Mouse (Mus musculus) B cell, adult 62 days (primary cell): ENCODE results near the gene Rps6kb2. TPM values are rescaled to one million over a fixed set of nuclear protein-coding genes. Genes with fewer than 3 reads are reported as not detected.

Experiments used
- total RNA-seq: library from RNA; stranded (reverse); gene quantifications from 4 replicates; pipeline ENCODE4 v1.2.4, GENCODE M21; 2023

The Rps6kb2 gene
- total RNA-seq, result 50.3 to 55.6 TPM (median 50.9 TPM) in 4 replicates

GRCm38 (mm10) chr19:4162646-4163542 lies at the start of gene Rps6kb2:
Gene Rps6kb2 (minus strand): TSS chr19:4163354.

GRCm38 (mm10) chr19:4201291-4201909 lies 38.2 kb upstream of the Rps6kb2 start, which contains the start of gene Rad9a:
Gene Rad9a (minus strand): TSS chr19:4201662.

GRCm38 (mm10) chr19:4191528-4192250 lies 28.5 kb upstream of the Rps6kb2 start, which contains the start of gene Ppp1ca:
Gene Ppp1ca (plus strand): TSS chr19:4192065.

GRCm38 (mm10) chr19:4190831-4191334 lies 27.7 kb upstream of the Rps6kb2 start, which contains the start of gene Tbc1d10c:
Gene Tbc1d10c (minus strand): TSS chr19:4191284.

GRCm38 (mm10) chr19:4175368-4175947 lies 12.3 kb upstream of the Rps6kb2 start, which contains the start of gene Carns1:
Gene Carns1 (minus strand): TSS chr19:4175479.

GRCm38 (mm10) chr19:4153232-4153654 lies 9.9 kb downstream of the Rps6kb2 start, which contains the start of gene Ptprcap:
Gene Ptprcap (plus strand): TSS chr19:4153604.

GRCm38 (mm10) chr19:4148491-4148806 lies 14.7 kb downstream of the Rps6kb2 start, which contains the start of gene Coro1b:
Gene Coro1b (plus strand): TSS chr19:4148619.

GRCm38 (mm10) chr19:4143759-4144268 lies 19.3 kb downstream of the Rps6kb2 start, which contains the start of gene Cabp4:
Gene Cabp4 (minus strand): TSS chr19:4144033.

GRCm38 (mm10) chr19:4139446-4139845 lies 23.7 kb downstream of the Rps6kb2 start, which contains the start of gene Gpr152:
Gene Gpr152 (plus strand): TSS chr19:4139787.

GRCm38 (mm10) chr19:4125741-4126696 lies 37.1 kb downstream of the Rps6kb2 start, which contains the start of gene Aip:
Gene Aip (minus strand): TSS chr19:4125858.

Other genes starting within 250 kb of the Rps6kb2 start
- gene Aldh3b1, start 233.5 kb downstream of the Rps6kb2 start, total RNA-seq, result 7.6 to 9.4 TPM (median 8.4 TPM) in 4 replicates
- gene Unc93b1, start 228.2 kb downstream of the Rps6kb2 start, total RNA-seq, result 533 to 593 TPM (median 563 TPM) in 4 replicates
- gene Aldh3b3, start 204.7 kb downstream of the Rps6kb2 start, total RNA-seq, result 0.15 TPM in 1 of 4 replicates, not detected in the others
- gene Aldh3b2, start 191.0 kb downstream of the Rps6kb2 start, total RNA-seq, result 0.26 to 0.36 TPM in 2 of 4 replicates, not detected in the others
- not detected in 4 replicates for gene Acy3, start 176.8 kb downstream of the Rps6kb2 start, total RNA-seq
- not detected in 4 replicates for gene Tbx10, start 170.6 kb downstream of the Rps6kb2 start, total RNA-seq
- gene Nudt8, start 162.8 kb downstream of the Rps6kb2 start, total RNA-seq, result 16.1 to 21.0 TPM (median 19.8 TPM) in 4 replicates
- 3.1 to 6.8 TPM (median 4.0 TPM) in 4 replicates for gene Gm49405, start 162.7 kb downstream of the Rps6kb2 start, total RNA-seq
- 7.1 to 12.1 TPM (median 10.4 TPM) in 4 replicates for gene Doc2g, start 160.0 kb downstream of the Rps6kb2 start, total RNA-seq
- 73.3 to 94.8 TPM (median 89.7 TPM) in 4 replicates for gene Ndufv1, start 150.5 kb downstream of the Rps6kb2 start, total RNA-seq
- gene Gstp1, start 125.4 kb downstream of the Rps6kb2 start, total RNA-seq, result 137 to 169 TPM (median 145 TPM) in 4 replicates
- gene Gstp2, start 117.3 kb downstream of the Rps6kb2 start, total RNA-seq, result 8.8 to 22.4 TPM (median 15.9 TPM) in 4 replicates
- gene Gstp3, start 103.8 kb downstream of the Rps6kb2 start, total RNA-seq, result not detected in 4 replicates
- not detected in 4 replicates for gene Cabp2, start 81.8 kb downstream of the Rps6kb2 start, total RNA-seq
- 119 to 136 TPM (median 129 TPM) in 4 replicates for gene Cdk2ap2, start 66.2 kb downstream of the Rps6kb2 start, total RNA-seq
- 195 to 200 TPM (median 198 TPM) in 4 replicates for gene Pitpnm1, start 63.4 kb downstream of the Rps6kb2 start, total RNA-seq
- gene Aip, start 37.5 kb downstream of the Rps6kb2 start, total RNA-seq, result 95.2 to 103 TPM (median 98.9 TPM) in 4 replicates
- gene Gpr152, start 23.6 kb downstream of the Rps6kb2 start, total RNA-seq, result 0.14 to 0.31 TPM (median 0.27 TPM) in 3 of 4 replicates, not detected in the other
- 0.88 to 1.4 TPM (median 1.2 TPM) in 4 replicates for gene Cabp4, start 19.3 kb downstream of the Rps6kb2 start, total RNA-seq
- 129 to 166 TPM (median 137 TPM) in 4 replicates for gene Coro1b, start 14.7 kb downstream of the Rps6kb2 start, total RNA-seq
- gene Ptprcap, start 9.8 kb downstream of the Rps6kb2 start, total RNA-seq, result 341 to 368 TPM (median 348 TPM) in 4 replicates
- 93.0 to 107 TPM (median 97.9 TPM) in 4 replicates for gene Carns1, start 12.1 kb upstream of the Rps6kb2 start, total RNA-seq
- 255 to 266 TPM (median 262 TPM) in 4 replicates for gene Tbc1d10c, start 27.9 kb upstream of the Rps6kb2 start, total RNA-seq
- gene Ppp1ca, start 28.7 kb upstream of the Rps6kb2 start, total RNA-seq, result 377 to 398 TPM (median 383 TPM) in 4 replicates
- gene Rad9a, start 38.3 kb upstream of the Rps6kb2 start, total RNA-seq, result 51.5 to 59.3 TPM (median 55.6 TPM) in 4 replicates
- gene Clcf1, start 50.9 kb upstream of the Rps6kb2 start, total RNA-seq, result 141 to 150 TPM (median 148 TPM) in 4 replicates
- 5.9 TPM in 1 of 4 replicates, not detected in the others for gene AC109138.7, start 51.0 kb upstream of the Rps6kb2 start, total RNA-seq
- gene Pold4, start 68.5 kb upstream of the Rps6kb2 start, total RNA-seq, result 206 to 223 TPM (median 211 TPM) in 4 replicates
- 26.5 to 33.7 TPM (median 27.9 TPM) in 4 replicates for gene Ssh3, start 105.8 kb upstream of the Rps6kb2 start, total RNA-seq
- gene Ankrd13d, start 119.8 kb upstream of the Rps6kb2 start, total RNA-seq, result 26.4 to 33.1 TPM (median 28.4 TPM) in 4 replicates
- gene Grk2, start 142.9 kb upstream of the Rps6kb2 start, total RNA-seq, result 529 to 561 TPM (median 549 TPM) in 4 replicates
- 224 to 243 TPM (median 232 TPM) in 4 replicates for gene Kdm2a, start 234.9 kb upstream of the Rps6kb2 start, total RNA-seq